ENCODE assay signal across 21 mouse cellular contexts in genomic region chr10:72217812-72218211, GRCm38 (mm10).
A peak's percentile ranks its signal among the peaks of the same experiment; 100 is the strongest.
DNase-seq lines count a peak whose midpoint lies in the region; ATAC-seq lines count a peak whose summit lies in the region.
"Had no signal": no experiment of that assay in that cellular context is flagged by ENCODE, and none has a peak within 500 bp of the region (broad histone marks: within the 10 kb centered on the region; RNA-seq: fewer than 3 reads in every experiment).

No protein-coding gene starts in this region.

- DNase-seq in kidney, adult 18-20 months: no peak
- DNase-seq in 416B (ENCODE audit: low read depth) (peak; percentile 3), A20 (ENCODE audit: low read depth, low spot score) (peak; percentile 82)
- no peak for DNase-seq in testis, postnatal 14 days (ENCODE audit: low spot score)
- DNase-seq in retina, postnatal 1 day: no peak
- DNase-seq: adrenal gland, adult 2 months; adrenal gland, postnatal 14 days; cerebellum, adult 11 months; cerebellum, adult 2 months; cerebellum, adult 9-11 months; cerebellum, postnatal 25 days; gastrocnemius, postnatal 10 days; heart, adult 11 months had no signal

- H3K27ac ChIP-seq in kidney, embryonic 15.5 days: no peak overlapping the region
- H3K27ac ChIP-seq: embryonic facial prominence, embryonic 12.5 days; embryonic facial prominence, embryonic 15.5 days; forebrain, embryonic 12.5 days; hindbrain, embryonic 12.5 days; hindbrain, embryonic 15.5 days had no signal

- H3K9ac ChIP-seq in kidney, embryonic 15.5 days: no peak overlapping the region
- H3K9ac ChIP-seq: embryonic facial prominence, embryonic 12.5 days; embryonic facial prominence, embryonic 15.5 days; forebrain, embryonic 12.5 days; hindbrain, embryonic 12.5 days; hindbrain, embryonic 15.5 days had no signal

- no peaks in the 10 kb centered on the region for H3K4me1 ChIP-seq in kidney, embryonic 15.5 days
- H3K4me1 ChIP-seq: embryonic facial prominence, embryonic 12.5 days; embryonic facial prominence, embryonic 15.5 days; forebrain, embryonic 12.5 days; hindbrain, embryonic 12.5 days; hindbrain, embryonic 15.5 days had no signal

- no peak overlapping the region for H3K4me3 ChIP-seq in kidney, embryonic 15.5 days (replicated peaks)
- H3K4me3 ChIP-seq: embryonic facial prominence, embryonic 12.5 days; embryonic facial prominence, embryonic 15.5 days; forebrain, embryonic 12.5 days; hindbrain, embryonic 12.5 days; hindbrain, embryonic 15.5 days had no signal

- 11% methylated on average over 3 of the region's 3 CpGs for WGBS in kidney, embryonic 15.5 days

- no peaks in the 10 kb centered on the region for H3K27me3 ChIP-seq in kidney, embryonic 15.5 days
- H3K27me3 ChIP-seq: embryonic facial prominence, embryonic 12.5 days; embryonic facial prominence, embryonic 15.5 days; forebrain, embryonic 12.5 days; hindbrain, embryonic 12.5 days; hindbrain, embryonic 15.5 days had no signal

- no peaks in the 10 kb centered on the region for H3K36me3 ChIP-seq in kidney, embryonic 15.5 days
- H3K36me3 ChIP-seq: embryonic facial prominence, embryonic 12.5 days; embryonic facial prominence, embryonic 15.5 days; forebrain, embryonic 12.5 days; hindbrain, embryonic 12.5 days; hindbrain, embryonic 15.5 days had no signal

- H3K4me2 ChIP-seq in kidney, embryonic 15.5 days: no peak overlapping the region
- H3K4me2 ChIP-seq: embryonic facial prominence, embryonic 12.5 days; embryonic facial prominence, embryonic 15.5 days; forebrain, embryonic 12.5 days; heart, embryonic 11.5 days; hindbrain, embryonic 12.5 days; hindbrain, embryonic 15.5 days had no signal

- H3K9me3 ChIP-seq in kidney, embryonic 15.5 days (replicated peaks): no peaks in the 10 kb centered on the region
- H3K9me3 ChIP-seq: embryonic facial prominence, embryonic 12.5 days; embryonic facial prominence, embryonic 15.5 days; forebrain, embryonic 12.5 days; hindbrain, embryonic 12.5 days; hindbrain, embryonic 15.5 days had no signal

- peak; percentile 77; the same call in 1 of the 2 replicates for ATAC-seq in kidney, embryonic 15.5 days (replicated peaks; ENCODE audit: low FRiP score)
- ATAC-seq: forebrain, embryonic 16.5 days had no signal

Comparison
In these comparisons a context has a peak if more than half of its experiments do, and no peak if none do; other contexts are left out.
1. DNase-seq: peak in 416B (single experiment) and A20 (single experiment); none in kidney, adult 18-20 months (single experiment), testis, postnatal 14 days (single experiment) and retina, postnatal 1 day (single experiment).